Mouse (Mus musculus) intestine, postnatal 0 days (tissue): ENCODE measurements around the gene Fgfr2. TPM values are rescaled to one million over a fixed set of nuclear protein-coding genes. Genes with fewer than 3 reads are reported as not detected.

Experiments
- ATAC-seq: fragments of 200-750 bp; cut with Nextera tagmentation; 2 replicates; pipeline ENCODE4 v1.8.0; 2017; ENCODE audit warnings: mild to moderate bottlenecking, moderate TSS enrichment, moderate library complexity
- H3K27ac ChIP-seq: fragments of 300-500 bp; sonication (generic); 2 replicates; pipeline ENCODE4 v1.5.1; 2014; ENCODE audit warnings: mild to moderate bottlenecking, low read depth, low read length, moderate library complexity
- H3K27me3 ChIP-seq: fragments of 300-500 bp; sonication (generic); replicated peaks from 2 replicates; pipeline ENCODE4 v1.6.1; 2014; ENCODE audit warnings: low read length, mixed read lengths; ENCODE audit not compliant: control insufficient read depth, insufficient read depth
- H3K36me3 ChIP-seq: fragments of 300-500 bp; sonication (generic); 2 replicates; pipeline ENCODE4 v1.6.1; 2014; ENCODE audit warnings: mild to moderate bottlenecking, moderate library complexity; ENCODE audit not compliant: control insufficient read depth, insufficient read depth
- H3K4me1 ChIP-seq: fragments of 300-500 bp; sonication (generic); replicated peaks from 2 replicates; pipeline ENCODE4 v1.6.1; 2014; ENCODE audit warnings: antibody characterized with exemption, low read length, mixed read lengths; ENCODE audit not compliant: control insufficient read depth, insufficient read depth
- H3K4me2 ChIP-seq: fragments of 300-500 bp; sonication (generic); replicated peaks from 2 replicates; pipeline ENCODE4 v1.6.1; 2014; ENCODE audit warnings: low read depth, mild to moderate bottlenecking, moderate library complexity
- H3K4me3 ChIP-seq: fragments of 300-500 bp; sonication (generic); 2 replicates; pipeline ENCODE4 v1.5.1; 2014; ENCODE audit warnings: low read depth, low read length
- H3K9ac ChIP-seq: fragments of 300-500 bp; sonication (generic); 2 replicates; pipeline ENCODE4 v1.6.1; 2014; ENCODE audit warnings: mild to moderate bottlenecking, low read depth, low read length
- H3K9me3 ChIP-seq: fragments of 300-500 bp; sonication (generic); 2 replicates; pipeline ENCODE4 v1.6.1; 2016; ENCODE audit warnings: mixed run types; ENCODE audit not compliant: control insufficient read depth
- CTCF ChIP-seq: sonication (generic); IDR thresholded peaks from 2 replicates; pipeline ENCODE4 v1.5.1; 2016; ENCODE audit warnings: low read depth, mild to moderate bottlenecking, control low read depth, antibody characterized with exemption, moderate library complexity
- WGBS: fragments of 180-500 bp; shearing (Covaris S2); extraction: QIAGEN DNeasy Blood & Tissue Kit; methylation state at CpG from one replicate; pipeline ENCODE4 v1.1.7; 2014; 5-methylcytosine and 5-hydroxymethylcytosine counted together
- polyA plus RNA-seq: library from polyadenylated mRNA; unstranded; fragments of >200 nt; fragmentation: Nextera tagmentation; extraction: Ambion mirVana; gene quantifications from 2 replicates; pipeline ENCODE4 v1.2.1, GENCODE M21; 2015

Fgfr2 gene
- polyA plus RNA-seq, 1 experiment from 2014 or later, result 29.5 TPM

DNA sequence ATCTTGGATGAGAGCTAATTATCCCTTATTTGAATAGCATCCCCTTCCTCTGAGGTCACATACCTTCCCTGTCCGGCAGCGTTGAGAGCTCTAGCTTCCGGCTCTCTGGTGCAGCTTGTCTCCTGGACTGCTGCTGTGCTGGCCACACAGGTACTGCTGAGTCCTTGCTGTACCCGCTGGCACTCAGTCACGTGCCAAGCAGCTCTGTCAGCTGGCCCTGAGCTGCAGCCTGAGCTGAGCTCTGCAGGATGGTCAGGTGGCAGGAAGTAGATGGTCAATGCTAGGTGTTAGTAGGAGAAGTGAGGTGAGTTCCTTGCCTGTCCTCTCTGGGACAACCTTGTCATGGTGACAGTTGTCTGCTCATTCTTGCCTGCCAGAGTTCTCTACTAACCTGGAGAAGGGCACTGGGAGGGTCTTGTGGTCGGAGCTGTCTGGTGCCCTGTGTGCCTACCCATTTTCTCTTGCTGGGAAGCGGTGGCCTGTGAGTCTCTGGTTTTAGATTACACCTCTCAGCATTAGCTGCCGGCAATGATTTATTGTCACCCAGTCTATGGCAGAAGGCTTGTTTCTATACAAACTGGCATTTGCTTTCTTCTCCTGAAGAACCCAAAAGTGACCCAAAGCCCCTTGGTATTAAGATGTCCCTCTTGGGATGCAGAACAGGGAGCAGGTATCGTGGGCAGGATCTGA, 2402.4 kb downstream of the Fgfr2 start:
- no peaks in the 10 kb centered on the region for H3K9me3 ChIP-seq
- H3K4me2 ChIP-seq, result peak overlapping the region; percentile 54; the same call in 1 of the 2 replicates
- peaks cover 28% of the 10 kb centered on the region for H3K36me3 ChIP-seq
- 0 out of 2 replicates have a peak, but pooled peaks cover 4% of the 10 kb centered on the region for H3K4me1 ChIP-seq
- H3K4me3 ChIP-seq, result no peak overlapping the region
- peak overlapping the region; percentile 36; the same call in 1 of the 2 replicates for H3K27ac ChIP-seq
- 66% methylated on average over 9 of the region's 9 CpGs for WGBS
- peak; percentile 70 for ATAC-seq
- no peak overlapping the region for H3K9ac ChIP-seq
- TF ChIP-seq CTCF, result no peak
- H3K27me3 ChIP-seq, result no peaks in the 10 kb centered on the region

- 24% methylated on average over 16 of the region's 16 CpGs for WGBS
- peak overlapping the region; percentile 36; the same call in 1 of the 2 replicates for H3K27ac ChIP-seq
- no peak overlapping the region for H3K4me3 ChIP-seq
- H3K36me3 ChIP-seq, result peaks cover 28% of the 10 kb centered on the region
- H3K4me2 ChIP-seq, result peak overlapping the region; percentile 54
- TF ChIP-seq CTCF, result no peak
- 0 out of 2 replicates have a peak, but pooled peaks cover 4% of the 10 kb centered on the region for H3K4me1 ChIP-seq
- no peaks in the 10 kb centered on the region for H3K9me3 ChIP-seq
- ATAC-seq, result peak; percentile 19; the same call in 1 of the 2 replicates
- no peak overlapping the region for H3K9ac ChIP-seq
- H3K27me3 ChIP-seq, result no peaks in the 10 kb centered on the region
Observed at GRCm38 (mm10) chr7:130719931-130720598, 2403.1 kb downstream of the Fgfr2 start.

DNA sequence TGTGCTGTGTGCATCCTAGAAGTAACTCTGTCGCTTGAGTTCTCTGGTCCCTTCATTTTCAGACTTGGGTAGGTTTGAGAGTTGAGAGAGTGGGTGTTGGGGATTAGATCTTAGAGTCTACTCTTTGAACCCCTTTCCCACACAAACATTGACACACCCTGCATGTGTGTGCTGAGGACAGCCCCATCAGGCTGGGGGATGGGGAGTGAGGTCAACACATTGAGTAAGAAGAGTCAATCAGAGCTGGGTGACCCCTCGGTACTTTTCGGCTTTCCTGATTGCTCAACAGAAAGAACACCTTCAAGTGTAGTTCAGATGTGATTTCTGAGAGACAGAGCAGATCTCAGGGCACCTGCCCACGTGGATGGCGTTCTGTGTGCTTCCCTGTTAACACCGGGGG, 2406.2 kb downstream of the Fgfr2 start:
- no peak for ATAC-seq
- H3K4me1 ChIP-seq, result peaks cover 4% of the 10 kb centered on the region; the same call in 1 of the 2 replicates
- peaks cover 14% of the 10 kb centered on the region; the same call in 1 of the 2 replicates for H3K36me3 ChIP-seq
- TF ChIP-seq CTCF, result no peak
- H3K27me3 ChIP-seq, result no peaks in the 10 kb centered on the region
- H3K9me3 ChIP-seq, result no peaks in the 10 kb centered on the region
- no peak overlapping the region for H3K9ac ChIP-seq
- no peak overlapping the region for H3K4me3 ChIP-seq
- no peak overlapping the region for H3K4me2 ChIP-seq
- WGBS, result 84% methylated on average over 6 of the region's 6 CpGs
- no peak overlapping the region for H3K27ac ChIP-seq

GRCm38 (mm10) chr7:130716341-130716740, 2406.8 kb downstream of the Fgfr2 start:
- 92% methylated on average over 4 of the region's 4 CpGs for WGBS
- no peak overlapping the region for H3K4me3 ChIP-seq
- peaks cover 14% of the 10 kb centered on the region; the same call in 1 of the 2 replicates for H3K36me3 ChIP-seq
- no peaks in the 10 kb centered on the region for H3K27me3 ChIP-seq
- H3K27ac ChIP-seq, result no peak overlapping the region
- no peak for ATAC-seq
- H3K4me2 ChIP-seq, result no peak overlapping the region
- H3K9ac ChIP-seq, result no peak overlapping the region
- H3K9me3 ChIP-seq, result no peaks in the 10 kb centered on the region
- TF ChIP-seq CTCF, result no peak
- H3K4me1 ChIP-seq, result peaks cover 4% of the 10 kb centered on the region; the same call in 1 of the 2 replicates

GRCm38 (mm10) chr7:130715467-130715866, 2407.7 kb downstream of the Fgfr2 start:
- Histone ChIP-seq H3K4me3 (no peak overlapping the region), H3K27me3 (no peaks in the 10 kb centered on the region), H3K27ac (no peak overlapping the region), H3K9me3 (no peaks in the 10 kb centered on the region), H3K36me3 (peaks cover 14% of the 10 kb centered on the region; the same call in 1 of the 2 replicates), H3K4me2 (no peak overlapping the region), H3K4me1 (peaks cover 4% of the 10 kb centered on the region; the same call in 1 of the 2 replicates), H3K9ac (no peak overlapping the region)
- no peak for ATAC-seq
- TF ChIP-seq CTCF, result no peak
- WGBS, result 94% methylated on average over 3 of the region's 3 CpGs

DNA sequence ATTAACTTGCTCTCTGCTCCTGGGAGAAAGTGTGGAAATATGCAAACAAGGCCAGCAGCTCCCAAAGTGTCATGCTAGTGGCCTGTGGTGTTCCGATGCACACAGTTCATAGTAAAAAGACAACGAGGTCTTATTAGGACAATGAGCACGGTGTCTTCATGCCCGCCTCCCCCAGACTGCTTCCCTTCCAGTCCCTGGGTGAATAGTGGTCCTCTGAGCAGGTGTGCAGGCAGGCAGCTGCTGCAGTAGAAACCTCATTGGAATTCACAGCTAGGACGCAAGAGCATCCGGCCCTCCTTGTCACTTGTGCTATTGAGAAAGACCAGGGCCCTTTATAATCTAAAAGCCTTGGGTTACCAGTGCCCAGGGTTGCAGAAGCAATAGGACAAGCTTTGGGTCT, 2409.8 kb downstream of the Fgfr2 start:
- Histone ChIP-seq H3K36me3 (peaks cover 7% of the 10 kb centered on the region; the same call in 1 of the 2 replicates), H3K9me3 (no peaks in the 10 kb centered on the region), H3K4me1 (peaks cover 7% of the 10 kb centered on the region; the same call in 1 of the 2 replicates), H3K4me3 (no peak overlapping the region), H3K9ac (no peak overlapping the region), H3K27ac (no peak overlapping the region), H3K27me3 (no peaks in the 10 kb centered on the region), H3K4me2 (no peak overlapping the region)
- no peak for TF ChIP-seq CTCF
- no peak for ATAC-seq
- 76% methylated on average over 6 of the region's 6 CpGs for WGBS
